Mouse (Mus musculus): ENCODE measurements around the gene Mest.

The Mest gene

GRCm38 (mm10) chr6:30723331-30723730 lies at the start of gene Mest:
Mest (plus strand) TSS chr6:30723547.
- DNase-seq (ENCODE audit: low read depth, low spot score), result no peak
- H3K27me3 ChIP-seq (ENCODE audit: control insufficient read depth, insufficient read depth, low read length, poor library complexity, severe bottlenecking), result no peaks in the 10 kb centered on the region
- H3K36me3 ChIP-seq (ENCODE audit: control insufficient read depth, insufficient read depth, low read length, poor library complexity, severe bottlenecking), result no peaks in the 10 kb centered on the region

GRCm38 (mm10) chr6:30673764-30674561 lies 49.4 kb upstream of the Mest start:
- no peaks in the 10 kb centered on the region for H3K36me3 ChIP-seq (ENCODE audit: control insufficient read depth, insufficient read depth, low read length, poor library complexity, severe bottlenecking)
- DNase-seq (ENCODE audit: low read depth, low spot score), result no peak
- H3K27me3 ChIP-seq (ENCODE audit: control insufficient read depth, insufficient read depth, low read length, poor library complexity, severe bottlenecking), result no peaks in the 10 kb centered on the region

- H3K27me3 ChIP-seq (ENCODE audit: control insufficient read depth, insufficient read depth, low read length, poor library complexity, severe bottlenecking), result no peaks in the 10 kb centered on the region
- no peak for DNase-seq (ENCODE audit: low read depth, low spot score)
- H3K36me3 ChIP-seq (ENCODE audit: control insufficient read depth, insufficient read depth, low read length, poor library complexity, severe bottlenecking), result no peaks in the 10 kb centered on the region
Measured at GRCm38 (mm10) chr6:30674714-30675280, 48.5 kb upstream of the Mest start.

GRCm38 (mm10) chr6:30675281-30675771 lies 48.0 kb upstream of the Mest start:
- Histone ChIP-seq H3K36me3 (ENCODE audit: control insufficient read depth, insufficient read depth, low read length, poor library complexity, severe bottlenecking) (no peaks in the 10 kb centered on the region), H3K27me3 (ENCODE audit: control insufficient read depth, insufficient read depth, low read length, poor library complexity, severe bottlenecking) (no peaks in the 10 kb centered on the region)
- DNase-seq (ENCODE audit: low read depth, low spot score), result no peak

- no peaks in the 10 kb centered on the region for H3K36me3 ChIP-seq (ENCODE audit: control insufficient read depth, insufficient read depth, low read length, poor library complexity, severe bottlenecking)
- H3K27me3 ChIP-seq (ENCODE audit: control insufficient read depth, insufficient read depth, low read length, poor library complexity, severe bottlenecking), result no peaks in the 10 kb centered on the region
- DNase-seq (ENCODE audit: low read depth, low spot score), result no peak
Measured at GRCm38 (mm10) chr6:30676506-30676905, 46.8 kb upstream of the Mest start.

GRCm38 (mm10) chr6:30677591-30677990 lies 45.8 kb upstream of the Mest start:
- Histone ChIP-seq H3K27me3 (ENCODE audit: control insufficient read depth, insufficient read depth, low read length, poor library complexity, severe bottlenecking) (no peaks in the 10 kb centered on the region), H3K36me3 (ENCODE audit: control insufficient read depth, insufficient read depth, low read length, poor library complexity, severe bottlenecking) (no peaks in the 10 kb centered on the region)
- DNase-seq (ENCODE audit: low read depth, low spot score), result no peak

GRCm38 (mm10) chr6:30678482-30678881 lies 44.9 kb upstream of the Mest start:
- Histone ChIP-seq H3K36me3 (ENCODE audit: control insufficient read depth, insufficient read depth, low read length, poor library complexity, severe bottlenecking) (no peaks in the 10 kb centered on the region), H3K27me3 (ENCODE audit: control insufficient read depth, insufficient read depth, low read length, poor library complexity, severe bottlenecking) (no peaks in the 10 kb centered on the region)
- DNase-seq (ENCODE audit: low read depth, low spot score), result no peak

GRCm38 (mm10) chr6:30679567-30679966 lies 43.8 kb upstream of the Mest start:
- no peaks in the 10 kb centered on the region for H3K36me3 ChIP-seq (ENCODE audit: control insufficient read depth, insufficient read depth, low read length, poor library complexity, severe bottlenecking)
- DNase-seq (ENCODE audit: low read depth, low spot score), result no peak
- H3K27me3 ChIP-seq (ENCODE audit: control insufficient read depth, insufficient read depth, low read length, poor library complexity, severe bottlenecking), result no peaks in the 10 kb centered on the region

GRCm38 (mm10) chr6:30680442-30680841 lies 42.9 kb upstream of the Mest start:
- DNase-seq (ENCODE audit: low read depth, low spot score), result no peak
- H3K27me3 ChIP-seq (ENCODE audit: control insufficient read depth, insufficient read depth, low read length, poor library complexity, severe bottlenecking), result no peaks in the 10 kb centered on the region
- H3K36me3 ChIP-seq (ENCODE audit: control insufficient read depth, insufficient read depth, low read length, poor library complexity, severe bottlenecking), result no peaks in the 10 kb centered on the region

- H3K27me3 ChIP-seq (ENCODE audit: control insufficient read depth, insufficient read depth, low read length, poor library complexity, severe bottlenecking), result no peaks in the 10 kb centered on the region
- H3K36me3 ChIP-seq (ENCODE audit: control insufficient read depth, insufficient read depth, low read length, poor library complexity, severe bottlenecking), result no peaks in the 10 kb centered on the region
- no peak for DNase-seq (ENCODE audit: low read depth, low spot score)
Measured at GRCm38 (mm10) chr6:30681935-30682900, 41.1 kb upstream of the Mest start.

GRCm38 (mm10) chr6:30684570-30684969 lies 38.8 kb upstream of the Mest start:
- DNase-seq (ENCODE audit: low read depth, low spot score), result no peak
- no peaks in the 10 kb centered on the region for H3K27me3 ChIP-seq (ENCODE audit: control insufficient read depth, insufficient read depth, low read length, poor library complexity, severe bottlenecking)
- H3K36me3 ChIP-seq (ENCODE audit: control insufficient read depth, insufficient read depth, low read length, poor library complexity, severe bottlenecking), result no peaks in the 10 kb centered on the region

GRCm38 (mm10) chr6:30687198-30687597 lies 36.1 kb upstream of the Mest start:
- no peaks in the 10 kb centered on the region for H3K27me3 ChIP-seq (ENCODE audit: control insufficient read depth, insufficient read depth, low read length, poor library complexity, severe bottlenecking)

GRCm38 (mm10) chr6:30692826-30693225 lies 30.5 kb upstream of the Mest start:
- no peaks in the 10 kb centered on the region for H3K36me3 ChIP-seq (ENCODE audit: control insufficient read depth, insufficient read depth, low read length, poor library complexity, severe bottlenecking)
- no peaks in the 10 kb centered on the region for H3K27me3 ChIP-seq (ENCODE audit: control insufficient read depth, insufficient read depth, low read length, poor library complexity, severe bottlenecking)
- DNase-seq (ENCODE audit: low read depth, low spot score), result peak; percentile 4

More at GRCm38 (mm10) chr6:30687198-30687597, 36.1 kb upstream of the Mest start:
- H3K36me3 ChIP-seq (ENCODE audit: control insufficient read depth, insufficient read depth, low read length, poor library complexity, severe bottlenecking), result no peaks in the 10 kb centered on the region
- no peak for DNase-seq (ENCODE audit: low read depth, low spot score)

- H3K36me3 ChIP-seq (ENCODE audit: control insufficient read depth, insufficient read depth, low read length, poor library complexity, severe bottlenecking), result no peaks in the 10 kb centered on the region
- peak; percentile 94 for DNase-seq (ENCODE audit: low read depth, low spot score)
- H3K27me3 ChIP-seq (ENCODE audit: control insufficient read depth, insufficient read depth, low read length, poor library complexity, severe bottlenecking), result no peaks in the 10 kb centered on the region
Measured at GRCm38 (mm10) chr6:30693350-30693991, 29.9 kb upstream of the Mest start, which contains the start of gene Cep41. Cep41 (minus strand) TSS chr6:30693749.
